In genomic region chr10:116267434-116267822, GRCm38 (mm10) we compare ENCODE assay signal across 15 mouse cellular contexts. TPM values are rescaled to one million over a fixed set of nuclear protein-coding genes. Genes with fewer than 3 reads are reported as not detected.
DNase-seq lines count a peak whose midpoint lies in the region; ATAC-seq and TF ChIP-seq lines count a peak whose summit lies in the region.
"Had no signal": no experiment of that assay in that cellular context is flagged by ENCODE, and none has a peak within 500 bp of the region (broad histone marks: within the 10 kb centered on the region; RNA-seq: fewer than 3 reads in every experiment).

No protein-coding gene starts in this region.

- H3K27me3 ChIP-seq in heart, embryonic 10.5 days (ENCODE audit: insufficient read depth, poor library complexity, severe bottlenecking): no peaks in the 10 kb centered on the region
- no peaks in the 10 kb centered on the region for H3K27me3 ChIP-seq in midbrain, embryonic 13.5 days
- no peaks in the 10 kb centered on the region for H3K27me3 ChIP-seq in midbrain, embryonic 16.5 days (ENCODE audit: control insufficient read depth, insufficient read depth, low read depth, low read length)
- H3K27me3 ChIP-seq in kidney, postnatal 0 days (ENCODE audit: insufficient read depth, low read length): no peaks in the 10 kb centered on the region
- H3K27me3 ChIP-seq: embryonic facial prominence, embryonic 13.5 days; forebrain, embryonic 15.5 days; megakaryocyte, embryonic 14.5 days had no signal

- no peak for DNase-seq in heart, embryonic 10.5 days (ENCODE audit: low spot score)
- DNase-seq in heart, postnatal 10 days: no peak
- DNase-seq in kidney, postnatal 0 days (ENCODE audit: low spot score): peak; percentile 59
- peak; percentile 45 for DNase-seq in yolk sac, embryonic 10.5 days (ENCODE audit: low spot score)
- DNase-seq in left cerebral cortex, postnatal 4 days: no peak
- DNase-seq: cerebellum, adult 8-10 months; retina, postnatal 1 day; thymus, adult 18-20 months had no signal

- WGBS in heart, embryonic 10.5 days: 23% methylated on average over 4 of the region's 4 CpGs
- WGBS in midbrain, embryonic 13.5 days: 66% methylated on average over 4 of the region's 4 CpGs
- WGBS in midbrain, embryonic 16.5 days: 53% methylated on average over 4 of the region's 4 CpGs
- 44% methylated on average over 4 of the region's 4 CpGs for WGBS in kidney, postnatal 0 days

- H3K9me3 ChIP-seq in heart, embryonic 10.5 days: no peaks in the 10 kb centered on the region
- no peaks in the 10 kb centered on the region for H3K9me3 ChIP-seq in midbrain, embryonic 13.5 days
- H3K9me3 ChIP-seq in midbrain, embryonic 16.5 days (replicated peaks; ENCODE audit: control insufficient read depth, low read length, poor library complexity, severe bottlenecking): no peaks in the 10 kb centered on the region
- H3K9me3 ChIP-seq in kidney, postnatal 0 days (replicated peaks; ENCODE audit: low read length): no peaks in the 10 kb centered on the region
- H3K9me3 ChIP-seq: embryonic facial prominence, embryonic 13.5 days; forebrain, embryonic 15.5 days; megakaryocyte, embryonic 14.5 days had no signal

- H3K4me2 ChIP-seq in midbrain, embryonic 13.5 days (replicated peaks): no peak overlapping the region
- H3K4me2 ChIP-seq in midbrain, embryonic 16.5 days (ENCODE audit: low read length): no peak overlapping the region
- H3K4me2 ChIP-seq in kidney, postnatal 0 days (ENCODE audit: low read length): no peak overlapping the region
- H3K4me2 ChIP-seq: embryonic facial prominence, embryonic 13.5 days; forebrain, embryonic 15.5 days had no signal

- intact Hi-C loops in heart, postnatal 10 days (cut with DNase I): loop anchor here (2.0 to 5.0 kb wide), 2 partner anchors 35 to 59 kb away; no protein-coding TSS in a partner anchor
- intact Hi-C loops in left cerebral cortex, postnatal 4 days (cut with DNase I): no loop called here

- no peak for ATAC-seq in midbrain, embryonic 13.5 days
- ATAC-seq in midbrain, embryonic 16.5 days: no peak
- peak; percentile 84 for ATAC-seq in kidney, postnatal 0 days (replicated peaks; ENCODE audit: low FRiP score, low read depth)
- no peak for ATAC-seq in megakaryocyte, adult 5-6 weeks (ENCODE audit: poor library complexity, severe bottlenecking)
- ATAC-seq: forebrain, embryonic 15.5 days had no signal

- H3K4me3 ChIP-seq in heart, embryonic 10.5 days: no peak overlapping the region
- no peak overlapping the region for H3K4me3 ChIP-seq in midbrain, embryonic 13.5 days (replicated peaks)
- no peak overlapping the region for H3K4me3 ChIP-seq in midbrain, embryonic 16.5 days (ENCODE audit: low read depth, low read length)
- H3K4me3 ChIP-seq in kidney, postnatal 0 days (replicated peaks; ENCODE audit: low read depth, low read length): no peak overlapping the region
- H3K4me3 ChIP-seq: embryonic facial prominence, embryonic 13.5 days; forebrain, embryonic 15.5 days; megakaryocyte, embryonic 14.5 days had no signal

- TF ChIP-seq CTCF in kidney, postnatal 0 days (IDR thresholded peaks at IDR 0.05; ENCODE audit: low read depth): no peak

- H3K9ac ChIP-seq in midbrain, embryonic 13.5 days (replicated peaks): no peak overlapping the region
- H3K9ac ChIP-seq in midbrain, embryonic 16.5 days (ENCODE audit: low read depth, low read length): no peak overlapping the region
- H3K9ac ChIP-seq in kidney, postnatal 0 days (ENCODE audit: low read depth, low read length): no peak overlapping the region
- H3K9ac ChIP-seq: embryonic facial prominence, embryonic 13.5 days; forebrain, embryonic 15.5 days had no signal

- H3K4me1 ChIP-seq in heart, embryonic 10.5 days: peaks cover 21% of the 10 kb centered on the region
- no peaks in the 10 kb centered on the region for H3K4me1 ChIP-seq in midbrain, embryonic 13.5 days (replicated peaks)
- H3K4me1 ChIP-seq in midbrain, embryonic 16.5 days (ENCODE audit: control insufficient read depth, insufficient read depth, low read length): no peaks in the 10 kb centered on the region
- peaks cover 12% of the 10 kb centered on the region; the same call in 1 of the 2 replicates for H3K4me1 ChIP-seq in kidney, postnatal 0 days (replicated peaks; ENCODE audit: insufficient read depth, low read length)
- H3K4me1 ChIP-seq: embryonic facial prominence, embryonic 13.5 days; forebrain, embryonic 15.5 days; megakaryocyte, embryonic 14.5 days had no signal

- H3K36me3 ChIP-seq in heart, embryonic 10.5 days: no peaks in the 10 kb centered on the region
- no peaks in the 10 kb centered on the region for H3K36me3 ChIP-seq in midbrain, embryonic 13.5 days
- 0 out of 2 replicates have a peak, but pooled peaks cover 2% of the 10 kb centered on the region for H3K36me3 ChIP-seq in midbrain, embryonic 16.5 days (ENCODE audit: control insufficient read depth, insufficient read depth, low read length)
- H3K36me3 ChIP-seq in kidney, postnatal 0 days (ENCODE audit: insufficient read depth, low read length): no peaks in the 10 kb centered on the region
- H3K36me3 ChIP-seq: embryonic facial prominence, embryonic 13.5 days; forebrain, embryonic 15.5 days had no signal

- peak overlapping the region; percentile 77 for H3K27ac ChIP-seq in heart, embryonic 10.5 days
- H3K27ac ChIP-seq in midbrain, embryonic 13.5 days: peak overlapping the region; percentile 32; the same call in 1 of the 2 replicates
- H3K27ac ChIP-seq in midbrain, embryonic 16.5 days (ENCODE audit: low read length): no peak overlapping the region
- H3K27ac ChIP-seq in kidney, postnatal 0 days: peak overlapping the region; percentile 91
- H3K27ac ChIP-seq: embryonic facial prominence, embryonic 13.5 days; forebrain, embryonic 15.5 days had no signal

RNA-seq across cellular contexts. Expression of gene Ptprb, which starts 7.9 kb away (rescaled TPM):
- 5.4 and 7.4 TPM in 2 replicates for polyA plus RNA-seq in heart, embryonic 10.5 days (2016; fragmentation: Nextera tagmentation; extraction: Ambion mirVana)
- 10 to 100 TPM; 86.4 to 93.2 TPM for total RNA-seq in heart, postnatal 10 days (2021)
- polyA plus RNA-seq in midbrain, embryonic 13.5 days (2015; fragmentation: Nextera tagmentation; extraction: Ambion mirVana): 2.7 and 2.8 TPM in 2 replicates
- 3.4 and 3.5 TPM in 2 replicates for polyA plus RNA-seq in midbrain, embryonic 16.5 days (2015; fragmentation: Nextera tagmentation; extraction: Ambion mirVana)
- polyA plus RNA-seq in kidney, postnatal 0 days (2015; fragmentation: Nextera tagmentation; extraction: Ambion mirVana): 5.5 and 6.4 TPM in 2 replicates
- total RNA-seq in megakaryocyte, adult 5-6 weeks (2015): not detected in 2 replicates
- total RNA-seq in megakaryocyte, adult 5-6 weeks (2017): not detected in 2 replicates
- total RNA-seq in left cerebral cortex, postnatal 4 days (2021): 10 to 100 TPM; 12.5 to 13.7 TPM
- total RNA-seq: granulocyte monocyte progenitor cell, adult 5-6 weeks had no signal

Comparison
In these comparisons a context has a peak if more than half of its experiments do, and no peak if none do; other contexts are left out.
1. DNase-seq: peak in kidney, postnatal 0 days (single experiment) and yolk sac, embryonic 10.5 days (single experiment); none in heart, embryonic 10.5 days (single experiment), heart, postnatal 10 days (0 of 2) and left cerebral cortex, postnatal 4 days (single experiment).